Mouse (Mus musculus): Measurements from ENCODE around the gene Gm49383. TPM values are rescaled to one million over a fixed set of nuclear protein-coding genes. Genes with fewer than 3 reads are reported as not detected.
"Not testable (repeated sequence)": the region's sequence is repeated elsewhere in the genome, so short reads cannot be mapped to it uniquely, and the experiment has no call there.

Gene Gm49383
- polyA plus RNA-seq, 1 experiment from 2014 or later, result 18.2 TPM

GRCm38 (mm10) chr12:69177526-69177925, 19.4 kb downstream of the Gm49383 start:
- no peaks in the 10 kb centered on the region for H3K4me1 ChIP-seq (ENCODE audit: control insufficient read depth, insufficient read depth, low read length)
- H3K9me3 ChIP-seq (ENCODE audit: control insufficient read depth, low read length), result no peaks in the 10 kb centered on the region
- no peak overlapping the region for H3K4me2 ChIP-seq (ENCODE audit: low read depth, low read length)
- no peak overlapping the region for H3K27ac ChIP-seq (replicated peaks; ENCODE audit: low read depth, low read length)
- WGBS, result 84% methylated on average over 3 of the region's 3 CpGs
- no peak for DNase-seq (ENCODE audit: low spot score)
- peaks cover 37% of the 10 kb centered on the region for H3K36me3 ChIP-seq (ENCODE audit: control insufficient read depth, insufficient read depth, low read length)
- H3K9ac ChIP-seq (ENCODE audit: low read depth, low read length), result no peak overlapping the region
- no peaks in the 10 kb centered on the region for H3K27me3 ChIP-seq (replicated peaks; ENCODE audit: control insufficient read depth, insufficient read depth, low read length)
- no peak overlapping the region for H3K4me3 ChIP-seq (ENCODE audit: low read depth, low read length)
- no peak for ATAC-seq (ENCODE audit: low read depth)

GRCm38 (mm10) chr12:69175975-69176374, 20.9 kb downstream of the Gm49383 start:
- no peaks in the 10 kb centered on the region for H3K27me3 ChIP-seq (replicated peaks; ENCODE audit: control insufficient read depth, insufficient read depth, low read length)
- H3K4me2 ChIP-seq (ENCODE audit: low read depth, low read length), result no peak overlapping the region
- H3K4me3 ChIP-seq (ENCODE audit: low read depth, low read length), result no peak overlapping the region
- H3K9ac ChIP-seq (ENCODE audit: low read depth, low read length), result no peak overlapping the region
- peaks cover 22% of the 10 kb centered on the region for H3K36me3 ChIP-seq (ENCODE audit: control insufficient read depth, insufficient read depth, low read length)
- WGBS, result 93% methylated on average over 3 of the region's 3 CpGs
- ATAC-seq (ENCODE audit: low read depth) (no peak), DNase-seq (ENCODE audit: low spot score) (no peak)
- H3K4me1 ChIP-seq (ENCODE audit: control insufficient read depth, insufficient read depth, low read length), result no peaks in the 10 kb centered on the region
- no peak overlapping the region for H3K27ac ChIP-seq (replicated peaks; ENCODE audit: low read depth, low read length)
- H3K9me3 ChIP-seq (ENCODE audit: control insufficient read depth, low read length), result no peaks in the 10 kb centered on the region

GRCm38 (mm10) chr12:69171307-69171706, 25.6 kb downstream of the Gm49383 start:
- ATAC-seq (ENCODE audit: low read depth), result no peak
- WGBS, result 90% methylated on average over 2 of the region's 2 CpGs
- peaks cover 9% of the 10 kb centered on the region for H3K4me1 ChIP-seq (ENCODE audit: control insufficient read depth, insufficient read depth, low read length)
- DNase-seq (ENCODE audit: low spot score), result no peak
- H3K9ac ChIP-seq (ENCODE audit: low read depth, low read length), result no peak overlapping the region
- peaks cover 20% of the 10 kb centered on the region for H3K36me3 ChIP-seq (ENCODE audit: control insufficient read depth, insufficient read depth, low read length)
- no peaks in the 10 kb centered on the region for H3K27me3 ChIP-seq (replicated peaks; ENCODE audit: control insufficient read depth, insufficient read depth, low read length)
- H3K27ac ChIP-seq (replicated peaks; ENCODE audit: low read depth, low read length), result no peak overlapping the region
- H3K4me2 ChIP-seq (ENCODE audit: low read depth, low read length), result no peak overlapping the region
- no peaks in the 10 kb centered on the region for H3K9me3 ChIP-seq (ENCODE audit: control insufficient read depth, low read length)
- H3K4me3 ChIP-seq (ENCODE audit: low read depth, low read length), result no peak overlapping the region

- DNase-seq (ENCODE audit: low spot score), result peak; percentile 92
- Histone ChIP-seq H3K9me3 (ENCODE audit: control insufficient read depth, low read length) (no peaks in the 10 kb centered on the region), H3K36me3 (ENCODE audit: control insufficient read depth, insufficient read depth, low read length) (0 out of 2 replicates have a peak, but pooled peaks cover 4% of the 10 kb centered on the region), H3K4me3 (ENCODE audit: low read depth, low read length) (peak within 1 kb of the TSS; percentile 75), H3K27ac (replicated peaks; ENCODE audit: low read depth, low read length) (peak within 1 kb of the TSS; percentile 75), H3K9ac (ENCODE audit: low read depth, low read length) (peak within 1 kb of the TSS; percentile 76), H3K4me2 (ENCODE audit: low read depth, low read length) (peak within 1 kb of the TSS; percentile 86), H3K27me3 (replicated peaks; ENCODE audit: control insufficient read depth, insufficient read depth, low read length) (no peaks in the 10 kb centered on the region), H3K4me1 (ENCODE audit: control insufficient read depth, insufficient read depth, low read length) (peaks cover 9% of the 10 kb centered on the region)
- WGBS, result 1% methylated on average over 39 of the region's 40 CpGs
- ATAC-seq (ENCODE audit: low read depth), result peak; percentile 92
Measured at GRCm38 (mm10) chr12:69168461-69169106, 28.3 kb downstream of the Gm49383 start, which contains the start of gene Lrr1. Gene Lrr1 (plus strand): TSS chr12:69168814.

GRCm38 (mm10) chr12:69167656-69168460, 29.0 kb downstream of the Gm49383 start:
- Histone ChIP-seq H3K27me3 (replicated peaks; ENCODE audit: control insufficient read depth, insufficient read depth, low read length) (no peaks in the 10 kb centered on the region), H3K4me2 (ENCODE audit: low read depth, low read length) (peak overlapping the region; percentile 86), H3K9ac (ENCODE audit: low read depth, low read length) (peak overlapping the region; percentile 76), H3K4me1 (ENCODE audit: control insufficient read depth, insufficient read depth, low read length) (peaks cover 9% of the 10 kb centered on the region), H3K27ac (replicated peaks; ENCODE audit: low read depth, low read length) (peak overlapping the region; percentile 75; the same call in 1 of the 2 replicates), H3K9me3 (ENCODE audit: control insufficient read depth, low read length) (no peaks in the 10 kb centered on the region), H3K36me3 (ENCODE audit: control insufficient read depth, insufficient read depth, low read length) (no peaks in the 10 kb centered on the region), H3K4me3 (ENCODE audit: low read depth, low read length) (peak overlapping the region; percentile 75)
- DNase-seq (ENCODE audit: low spot score) (no peak), ATAC-seq (ENCODE audit: low read depth) (peak; percentile 53)
- 8% methylated on average over 18 of the region's 18 CpGs for WGBS

- WGBS, result 64% methylated on average over 8 of the region's 8 CpGs
Measured at GRCm38 (mm10) chr12:69166861-69167581, 29.9 kb downstream of the Gm49383 start.

GRCm38 (mm10) chr12:69164904-69165303, 32.0 kb downstream of the Gm49383 start:
- Histone ChIP-seq H3K9ac (ENCODE audit: low read depth, low read length) (no peak overlapping the region), H3K4me1 (ENCODE audit: control insufficient read depth, insufficient read depth, low read length) (peaks cover 9% of the 10 kb centered on the region), H3K36me3 (ENCODE audit: control insufficient read depth, insufficient read depth, low read length) (no peaks in the 10 kb centered on the region), H3K27ac (replicated peaks; ENCODE audit: low read depth, low read length) (no peak overlapping the region), H3K27me3 (replicated peaks; ENCODE audit: control insufficient read depth, insufficient read depth, low read length) (no peaks in the 10 kb centered on the region), H3K4me2 (ENCODE audit: low read depth, low read length) (no peak overlapping the region), H3K4me3 (ENCODE audit: low read depth, low read length) (no peak overlapping the region), H3K9me3 (ENCODE audit: control insufficient read depth, low read length) (no peaks in the 10 kb centered on the region)
- DNase-seq (ENCODE audit: low spot score), result no peak
- no peak for ATAC-seq (ENCODE audit: low read depth)
- 47% methylated on average over 3 of the region's 3 CpGs for WGBS

More at GRCm38 (mm10) chr12:69166861-69167581, 29.9 kb downstream of the Gm49383 start:
- H3K4me2 ChIP-seq (ENCODE audit: low read depth, low read length); H3K4me1 ChIP-seq (ENCODE audit: control insufficient read depth, insufficient read depth, low read length); ATAC-seq (ENCODE audit: low read depth); H3K27me3 ChIP-seq (replicated peaks; ENCODE audit: control insufficient read depth, insufficient read depth, low read length); H3K4me3 ChIP-seq (ENCODE audit: low read depth, low read length); H3K36me3 ChIP-seq (ENCODE audit: control insufficient read depth, insufficient read depth, low read length); H3K9ac ChIP-seq (ENCODE audit: low read depth, low read length); H3K27ac ChIP-seq (replicated peaks; ENCODE audit: low read depth, low read length); H3K9me3 ChIP-seq (ENCODE audit: control insufficient read depth, low read length); DNase-seq (ENCODE audit: low spot score): not testable (repeated sequence)

GRCm38 (mm10) chr12:69163586-69163985, 33.3 kb downstream of the Gm49383 start:
- not testable (repeated sequence) for DNase-seq (ENCODE audit: low spot score); H3K9ac ChIP-seq (ENCODE audit: low read depth, low read length)
- WGBS, result 83% methylated on average over 4 of the region's 4 CpGs

More at GRCm38 (mm10) chr12:69163586-69163985, 33.3 kb downstream of the Gm49383 start:
- H3K27me3 ChIP-seq (replicated peaks; ENCODE audit: control insufficient read depth, insufficient read depth, low read length); H3K4me3 ChIP-seq (ENCODE audit: low read depth, low read length); ATAC-seq (ENCODE audit: low read depth); H3K36me3 ChIP-seq (ENCODE audit: control insufficient read depth, insufficient read depth, low read length); H3K4me2 ChIP-seq (ENCODE audit: low read depth, low read length); H3K4me1 ChIP-seq (ENCODE audit: control insufficient read depth, insufficient read depth, low read length); H3K9me3 ChIP-seq (ENCODE audit: control insufficient read depth, low read length); H3K27ac ChIP-seq (replicated peaks; ENCODE audit: low read depth, low read length): not testable (repeated sequence)

Data from embryonic facial prominence, embryonic 14.5 days (tissue).